Mouse (Mus musculus) gastrocnemius, adult 8-10 months (tissue): ENCODE measurements around the gene Fam8a1. TPM values are rescaled to one million over a fixed set of nuclear protein-coding genes. Genes with fewer than 3 reads are reported as not detected.

ENCODE experiments used
- DNase-seq, 2 experiments: peaks; one replicate each; pipeline ENCODE4 v3.0.0; 2022; ENCODE audit warnings: low spot score in 2 of 2
- total RNA-seq, 4 experiments: library from RNA; stranded (reverse); gene quantifications; 2 replicates each; pipeline ENCODE4 v1.2.4; 2022

Gene Fam8a1
- total RNA-seq, 4 experiments from 2014 or later: 33.0 to 40.0 (median 35.2) TPM

DNA sequence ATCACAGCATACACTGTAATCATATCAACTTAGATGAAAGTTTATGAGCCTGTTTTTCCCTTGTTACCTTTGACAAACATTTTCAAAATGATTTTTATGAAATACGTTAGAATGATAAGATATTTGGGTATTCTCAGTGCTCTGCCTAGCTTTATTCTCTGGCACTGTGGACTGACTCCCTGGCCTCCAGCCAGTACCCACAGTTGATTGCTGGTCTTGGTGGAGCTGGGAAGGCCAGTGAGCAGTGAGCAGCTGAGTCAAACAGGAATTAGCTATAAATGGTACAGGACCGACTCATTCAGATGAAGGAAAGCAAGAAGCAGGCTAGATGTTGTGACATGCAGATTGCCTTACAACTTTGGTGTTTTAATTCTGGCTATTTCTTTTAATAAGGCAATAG lies 5.3 kb downstream of the Fam8a1 start:
- no peak for DNase-seq

DNA sequence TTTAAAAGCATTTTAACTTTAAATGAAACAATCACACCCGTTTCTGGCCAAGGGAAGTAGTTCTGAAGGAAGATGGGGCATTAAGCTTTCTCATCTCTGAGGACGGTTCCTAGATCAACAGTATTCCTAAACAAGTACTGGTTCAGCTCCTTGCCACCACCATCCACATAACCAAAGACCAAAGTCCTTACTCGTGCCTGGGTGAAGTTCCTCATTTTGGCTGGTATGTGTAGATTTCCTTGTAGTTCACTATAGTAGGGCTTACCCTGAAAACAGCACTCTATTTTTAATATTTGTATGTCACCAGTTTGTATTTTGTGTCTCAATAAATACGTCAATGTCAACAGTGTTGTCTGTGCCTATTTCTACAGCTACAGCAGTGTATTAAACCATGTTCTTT lies 8.4 kb downstream of the Fam8a1 start:
- DNase-seq: no peak

DNA sequence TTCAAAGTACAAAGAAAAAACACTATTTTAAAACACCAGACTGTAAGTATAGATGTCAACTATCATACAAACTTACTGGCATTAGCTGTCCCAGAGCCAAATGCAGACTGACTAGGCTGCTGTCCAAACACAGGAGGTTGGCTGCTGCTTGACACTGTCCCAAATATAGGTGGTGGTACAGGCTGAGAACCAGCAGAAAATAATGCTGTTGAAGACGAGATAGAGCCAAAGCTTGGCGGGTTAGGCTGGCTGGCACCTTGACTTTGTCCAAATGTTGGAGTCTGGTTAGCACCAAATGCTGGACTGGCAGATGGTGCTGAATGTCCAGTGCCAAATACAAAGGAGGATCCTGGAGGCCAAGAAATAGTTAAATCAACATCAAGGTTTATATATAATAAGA lies 13.6 kb downstream of the Fam8a1 start:
- DNase-seq: no peak

DNA sequence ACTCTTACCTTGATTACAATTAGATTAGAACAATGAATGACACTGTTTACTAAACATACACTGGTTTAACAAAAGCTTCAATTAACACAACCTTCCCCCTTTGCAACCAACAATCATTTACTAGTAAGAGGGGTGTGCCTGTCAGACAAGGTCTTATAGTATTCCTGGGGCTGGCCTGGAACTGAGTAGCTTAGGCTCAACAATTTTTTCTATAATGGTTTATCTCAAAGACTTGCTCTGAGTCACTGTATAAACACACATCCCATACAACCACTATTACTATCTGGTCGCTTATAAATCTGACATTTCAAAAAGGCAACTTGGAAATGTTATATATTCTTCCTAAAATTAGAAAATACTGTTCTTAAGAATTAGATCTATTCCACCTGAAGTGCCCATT lies 14.0 kb downstream of the Fam8a1 start:
- DNase-seq: no peak

DNA sequence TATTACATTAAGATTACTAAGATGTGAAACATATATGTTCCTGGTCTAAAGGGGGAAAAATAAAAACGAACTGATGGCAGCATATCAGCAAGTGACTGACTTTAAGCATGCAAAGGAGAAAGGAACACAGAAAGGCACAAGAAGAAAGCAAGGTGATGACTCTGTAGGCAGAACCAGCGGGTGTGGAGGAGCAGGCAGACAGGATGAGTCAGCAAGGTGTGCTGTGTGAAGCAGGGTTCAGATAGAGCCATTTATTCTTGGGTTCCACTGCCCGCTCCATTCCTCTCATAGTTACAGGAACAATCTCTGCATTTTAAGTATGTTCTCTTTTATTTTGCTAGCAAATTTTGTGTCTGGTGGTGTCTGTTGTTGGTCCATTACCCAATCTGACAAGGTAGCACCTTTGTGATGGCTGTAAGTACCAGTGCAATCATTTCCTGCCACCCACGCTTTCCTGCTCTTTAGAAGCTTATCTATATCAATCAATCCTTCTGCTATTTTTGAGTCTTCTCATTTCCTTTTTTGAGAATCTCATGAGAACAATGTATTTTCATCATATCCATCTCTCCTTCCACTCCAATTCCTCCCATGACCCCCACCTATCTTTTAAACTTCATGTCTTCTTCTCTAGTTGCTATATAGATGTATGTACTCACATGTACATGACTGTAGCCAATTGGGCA lies 21.4 kb downstream of the Fam8a1 start:
- no peak for DNase-seq

DNA sequence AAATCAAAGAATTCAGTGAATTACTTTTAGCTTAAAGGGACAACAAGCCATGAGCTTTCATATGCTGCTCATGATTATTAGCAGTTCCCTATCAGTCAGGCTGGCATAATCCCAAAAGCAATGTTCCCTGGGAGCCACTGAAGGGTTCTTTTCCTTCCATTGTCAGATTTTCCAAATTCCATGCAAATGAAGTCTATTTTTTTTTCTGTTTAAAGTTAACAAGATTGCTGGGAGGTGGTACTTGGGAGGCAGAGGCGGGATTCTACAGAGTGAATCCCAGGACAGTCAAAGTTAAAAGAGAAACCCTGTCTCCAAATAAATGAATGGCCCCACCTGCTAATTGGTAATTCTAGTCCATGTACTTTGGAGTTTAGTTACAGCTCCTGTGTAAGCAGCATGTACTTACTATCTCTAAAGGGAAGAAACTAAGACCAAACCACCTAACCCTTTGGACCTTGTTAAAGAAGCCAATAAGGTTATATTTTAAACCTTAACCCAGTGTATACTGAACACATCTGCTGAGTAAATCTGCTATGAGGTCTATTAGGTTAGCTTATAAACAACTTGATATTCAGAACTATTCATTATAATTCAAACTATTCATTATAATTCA lies 26.1 kb downstream of the Fam8a1 start:
- no peak for DNase-seq

DNA sequence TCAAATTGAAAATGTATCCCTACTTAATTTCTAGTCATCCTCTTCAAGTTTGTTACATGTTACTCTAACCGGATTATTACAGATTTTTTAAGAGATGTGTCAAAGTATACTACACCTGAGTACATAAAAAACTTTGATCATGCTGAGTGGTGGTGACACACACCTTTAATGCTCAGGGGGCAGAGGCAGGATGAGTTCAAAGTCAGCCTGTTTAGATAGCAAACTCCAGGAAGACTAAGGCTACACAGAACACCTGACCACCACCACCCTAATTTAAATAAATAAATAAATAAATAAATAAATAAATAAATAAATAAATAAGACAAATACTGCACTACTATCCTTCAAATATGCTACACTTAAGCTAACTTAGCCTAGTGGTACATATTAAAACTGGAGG lies 26.6 kb downstream of the Fam8a1 start:
- no peak for DNase-seq

DNA sequence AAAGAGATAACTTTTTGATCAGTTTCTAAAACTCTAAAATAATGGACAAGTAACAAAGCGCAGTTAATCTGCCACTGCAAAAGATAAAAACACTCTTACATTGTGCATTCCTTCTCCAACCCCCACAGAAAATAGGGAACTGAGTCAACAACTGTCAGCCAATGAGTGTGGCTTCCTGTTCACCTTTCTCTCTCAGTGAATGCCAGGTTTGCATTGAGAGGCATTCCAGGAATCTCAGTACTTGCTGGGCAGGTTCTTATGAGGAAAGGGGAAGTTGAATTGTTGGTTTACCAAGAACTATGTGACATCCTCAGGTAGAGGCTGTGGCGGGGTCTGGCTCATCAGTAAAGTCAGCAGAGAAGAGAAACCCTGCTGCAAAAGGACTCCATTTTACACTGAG lies 27.5 kb downstream of the Fam8a1 start:
- no peak for DNase-seq

DNA sequence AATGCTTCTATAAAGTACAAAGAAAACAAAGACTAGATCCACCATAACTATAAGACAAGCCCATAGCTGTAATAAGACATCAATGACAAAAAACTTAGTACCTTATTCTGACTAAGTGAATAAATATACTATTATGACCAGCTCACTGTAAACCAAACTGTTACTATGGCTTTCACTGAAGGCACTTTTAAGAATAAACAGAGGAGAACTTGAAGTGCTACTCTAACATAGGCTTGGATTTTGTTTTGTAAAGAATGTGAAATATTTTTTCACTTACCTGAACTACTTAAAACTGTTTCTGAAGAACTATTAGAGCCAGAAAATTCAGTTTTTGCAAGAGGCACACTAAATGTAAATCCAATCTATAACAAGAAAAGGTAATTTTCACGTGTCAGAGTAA lies 30.1 kb downstream of the Fam8a1 start:
- DNase-seq: no peak

DNA sequence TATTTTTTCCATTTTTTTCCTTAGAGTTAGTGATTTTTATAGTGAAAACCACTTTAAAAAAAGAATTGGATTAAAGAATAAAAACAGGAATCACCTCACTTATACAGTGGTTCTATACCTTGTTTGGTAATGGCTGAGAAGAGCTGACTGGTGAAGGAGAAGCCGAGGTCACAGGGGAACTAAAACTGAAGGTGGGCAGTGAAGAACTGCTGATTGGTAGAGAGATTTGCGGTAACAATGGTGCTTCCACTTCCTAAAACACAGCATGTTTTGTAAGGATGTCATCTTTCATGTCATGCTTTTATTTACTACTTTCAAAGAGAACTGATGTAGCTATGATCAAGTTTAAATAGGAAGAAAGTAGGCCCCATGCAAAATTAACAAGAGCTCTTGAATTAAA lies 32.2 kb downstream of the Fam8a1 start:
- DNase-seq: no peak

DNA sequence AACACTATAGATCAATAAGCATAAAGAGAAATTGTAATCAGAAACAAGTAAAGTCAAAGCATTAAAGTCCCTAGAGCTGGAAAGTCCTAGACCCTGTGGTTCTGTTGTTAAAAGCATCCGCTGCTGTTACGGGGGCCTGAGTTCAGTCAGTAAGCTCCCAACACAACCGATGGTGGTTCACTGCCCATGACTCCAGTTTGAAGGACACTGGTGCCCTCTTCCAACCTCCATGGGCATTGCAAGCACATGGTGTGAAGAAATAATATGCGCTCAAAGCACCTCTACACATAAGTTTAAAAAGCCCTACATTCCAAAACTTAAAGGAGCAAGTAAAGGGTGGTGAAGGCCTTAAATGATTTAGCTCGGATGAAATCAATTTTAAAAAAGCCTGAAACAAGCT lies 33.8 kb downstream of the Fam8a1 start:
- no peak for DNase-seq

DNA sequence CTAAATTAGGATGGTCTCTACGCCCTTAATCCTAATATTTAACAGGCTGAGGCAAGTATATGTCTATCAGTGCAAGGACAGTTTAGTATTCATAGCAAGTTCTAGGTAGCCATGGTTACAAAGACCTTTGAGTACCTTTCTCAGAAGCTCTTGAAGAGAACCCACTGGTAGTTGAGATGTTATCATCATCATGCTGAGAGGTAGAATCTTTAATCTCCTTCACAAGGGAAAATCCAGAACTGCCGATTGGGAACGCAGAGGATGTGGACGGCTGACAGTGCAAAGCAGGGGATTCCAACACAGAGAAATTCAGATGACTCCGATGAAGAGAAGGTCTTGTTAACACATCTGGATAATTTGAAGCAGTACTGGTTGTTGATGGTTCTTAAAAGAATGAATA lies 44.2 kb downstream of the Fam8a1 start:
- DNase-seq: no peak

DNA sequence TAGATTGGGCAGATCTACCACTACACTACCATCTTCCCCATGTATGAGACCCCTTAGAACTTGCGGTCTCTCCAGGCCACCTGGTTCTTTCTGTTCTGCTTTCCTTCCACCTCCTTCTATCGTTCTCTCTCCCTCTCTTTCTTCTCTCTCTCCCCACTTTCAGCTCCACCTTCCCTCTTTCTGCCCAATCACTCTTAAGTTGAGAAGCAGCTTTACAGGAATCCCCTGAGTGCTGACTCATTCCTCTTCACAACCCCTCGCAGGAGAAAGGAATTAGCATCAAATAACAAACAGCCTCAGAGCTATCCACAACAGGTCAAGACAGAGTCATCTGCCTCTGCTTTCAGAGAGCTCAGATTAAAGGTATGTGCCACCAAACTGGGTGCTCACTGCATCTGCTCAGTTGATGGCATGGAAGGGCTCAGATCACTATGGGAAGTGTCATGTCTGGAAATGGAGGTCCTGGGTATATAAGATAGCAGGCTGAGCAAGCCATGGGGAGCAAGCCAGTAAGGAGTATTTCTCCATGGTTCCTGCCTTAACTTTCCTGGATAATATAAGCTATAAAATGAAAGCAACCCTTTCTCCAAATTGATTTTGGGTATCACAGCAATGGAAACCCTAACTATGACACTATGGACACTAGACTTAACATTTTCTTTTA lies 46.8 kb downstream of the Fam8a1 start:
- DNase-seq: no peak

DNA sequence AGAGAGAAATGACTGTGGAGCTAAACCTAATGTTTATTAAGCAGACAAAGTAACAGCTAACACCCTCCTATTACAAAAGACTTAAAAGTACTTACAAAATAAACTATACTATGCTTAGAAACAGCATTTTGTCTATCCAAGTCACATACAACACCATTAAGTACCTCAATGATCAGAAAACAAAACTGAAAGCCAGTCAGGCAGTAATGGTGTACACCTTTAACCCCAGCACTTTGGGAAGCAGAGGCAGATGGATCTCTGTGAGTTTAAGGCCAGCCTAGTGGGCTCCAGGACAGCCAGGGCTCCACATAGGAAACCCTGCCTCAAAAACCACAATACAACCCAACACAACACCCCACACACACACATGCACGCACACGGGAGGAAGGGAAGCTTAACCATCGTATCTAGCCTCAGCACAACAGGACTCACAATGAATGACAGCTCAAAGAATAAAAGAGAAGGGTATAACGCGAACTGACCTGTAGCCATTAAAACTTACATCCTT lies 49.6 kb downstream of the Fam8a1 start:
- DNase-seq: no peak

DNA sequence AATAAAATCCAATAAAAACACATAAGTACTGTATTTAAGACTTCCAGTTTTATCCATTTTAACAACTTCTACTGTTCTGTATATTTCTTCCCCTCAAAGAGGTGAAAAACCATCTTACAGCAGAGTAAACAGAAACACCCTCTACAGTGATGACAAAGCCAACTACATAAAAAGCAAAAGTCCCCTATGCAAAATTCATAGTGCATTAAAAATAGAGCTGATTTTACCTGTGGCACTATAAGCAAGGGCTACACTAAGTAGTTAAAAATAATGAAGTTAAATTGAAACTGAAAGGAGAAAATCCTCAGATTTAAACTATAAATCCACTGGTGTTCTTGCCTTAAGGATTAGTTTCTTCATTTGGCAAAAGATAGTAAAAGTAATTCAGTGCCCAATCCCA lies 51.7 kb downstream of the Fam8a1 start:
- DNase-seq: no peak

DNA sequence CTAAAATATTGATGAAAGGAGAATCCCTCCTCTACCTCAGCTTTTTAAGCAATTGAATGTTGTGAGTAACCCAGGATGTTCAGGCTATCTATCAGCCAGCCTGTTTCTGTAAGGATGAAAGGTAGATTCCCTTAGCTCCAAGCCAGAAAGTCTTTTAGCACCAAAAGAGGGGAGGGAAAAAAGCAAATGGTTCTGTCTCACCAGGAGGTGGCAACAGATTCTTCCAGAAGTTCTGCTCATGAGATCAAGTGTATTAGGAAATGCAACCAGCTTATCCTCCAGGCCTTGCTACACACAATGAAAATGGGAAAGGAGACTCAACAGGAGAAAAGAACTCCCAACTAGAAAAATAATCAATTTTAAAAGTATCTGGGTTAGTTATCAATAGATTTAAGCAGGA lies 55.0 kb downstream of the Fam8a1 start:
- no peak for DNase-seq

DNA sequence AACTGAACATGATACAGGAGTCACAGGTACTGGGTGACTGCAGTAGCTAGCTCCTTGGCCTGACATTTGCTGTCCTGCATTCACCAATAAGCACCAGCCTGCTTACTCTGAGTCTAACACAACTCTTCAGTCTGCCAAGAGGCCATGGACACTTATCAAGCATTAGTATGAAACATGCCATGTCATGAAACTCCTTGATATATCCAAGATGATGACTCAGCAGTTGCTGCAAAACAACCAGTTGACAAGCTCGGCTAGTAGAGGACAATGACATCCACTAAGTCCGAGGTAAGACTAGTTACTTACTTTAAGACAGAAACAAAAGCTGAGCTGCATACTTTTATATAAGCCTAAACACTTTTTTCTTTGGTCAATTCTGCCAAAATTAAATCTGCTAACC lies 55.9 kb downstream of the Fam8a1 start:
- no peak for DNase-seq

DNA sequence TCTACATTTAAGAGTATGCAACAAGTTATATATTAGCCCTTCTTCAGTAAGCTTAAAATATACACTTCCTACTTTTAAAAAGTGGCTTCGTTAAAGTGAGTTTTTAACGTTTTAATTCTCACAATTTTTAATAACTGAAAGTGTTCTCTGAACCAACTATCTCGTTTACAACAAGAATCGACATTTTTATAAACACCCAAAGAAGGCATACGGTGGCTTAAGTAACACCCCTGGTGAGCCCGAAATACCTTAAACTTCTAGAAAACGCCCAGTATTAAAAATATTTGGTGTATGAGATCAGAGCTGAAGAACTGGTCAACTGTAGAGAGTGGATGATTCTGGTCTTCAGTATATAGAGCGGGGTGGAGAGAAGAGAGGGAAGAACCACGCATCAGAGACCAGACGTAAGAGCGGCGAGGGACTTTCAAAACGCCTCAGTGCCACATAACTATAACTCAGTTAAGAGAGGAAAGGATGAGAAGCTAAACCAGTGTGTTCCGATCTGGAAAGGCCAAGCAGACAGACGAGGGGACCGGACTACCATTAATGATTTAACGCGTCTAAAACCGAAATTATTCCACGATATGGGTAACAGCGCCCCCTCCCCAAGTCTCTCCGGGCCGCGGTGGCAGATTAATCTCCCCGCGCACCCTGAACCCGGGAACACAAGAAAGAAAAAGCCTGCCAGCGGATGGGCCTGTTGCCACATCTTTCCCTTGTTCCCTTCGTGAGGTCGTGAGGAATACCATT lies 57.1 kb downstream of the Fam8a1 start:
- no peak for DNase-seq

DNA sequence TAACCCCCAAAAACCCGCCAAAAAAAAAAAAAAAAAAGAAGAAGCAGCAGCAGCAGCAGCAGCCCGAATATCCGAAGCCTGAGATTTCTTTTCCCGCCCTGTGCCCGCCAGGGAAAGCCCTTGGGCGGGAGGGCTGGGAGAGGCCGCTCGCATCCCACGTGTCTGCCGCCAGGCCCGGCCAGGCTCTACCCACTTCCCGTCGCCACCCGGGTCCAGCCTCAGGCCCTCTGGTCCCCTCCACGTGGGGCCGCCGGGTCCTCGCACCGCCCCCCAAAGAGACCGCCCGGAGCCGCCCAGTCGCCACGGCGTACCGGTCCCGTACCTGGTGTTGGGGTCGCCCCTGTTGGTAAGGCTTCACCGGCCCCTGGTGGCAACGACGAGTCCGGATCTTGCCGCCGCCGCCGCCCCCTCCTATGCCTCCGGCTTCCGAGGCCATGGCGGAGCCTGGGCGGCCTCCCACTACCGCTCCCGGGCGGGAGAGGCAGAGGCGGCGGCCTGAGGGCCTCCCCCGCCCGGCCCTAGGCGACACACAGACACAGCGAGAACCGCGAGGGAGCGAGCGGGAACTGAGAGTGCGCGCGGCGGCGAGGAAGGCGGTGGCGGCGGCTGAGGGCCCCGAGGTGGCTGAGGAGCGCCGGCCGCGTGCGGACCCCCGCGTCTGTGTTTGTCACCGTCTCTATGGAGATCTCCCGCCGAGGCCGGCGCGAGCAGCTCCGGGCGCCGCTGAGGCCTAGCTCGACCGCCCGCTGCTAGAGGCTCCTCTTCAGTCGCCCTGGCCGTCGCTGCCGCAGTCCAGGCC lies 57.9 kb downstream of the Fam8a1 start:
- peak; percentile 39 to 54 for DNase-seq
